Mouse (Mus musculus) liver, embryonic 14.5 days (tissue): ENCODE measurements at regions not wholly inside any gene's neighbourhood (a gene's known extent, or its start where the extent isn't known, plus 50 kb on each side); places are given as distances from the start of the nearest gene placed in this dataset.

Source experiments
- ATAC-seq: fragments of 200-750 bp; cut with Nextera tagmentation; 2 replicates; pipeline ENCODE4 v1.8.0; 2017; ENCODE audit warnings: moderate number of reproducible peaks, mild to moderate bottlenecking, moderate library complexity; ENCODE audit not compliant: insufficient read depth
- DNase-seq, 3 experiments: peaks; one replicate each; pipeline ENCODE4 v3.0.0-alpha.2; 2012 to 2013; ENCODE audit warnings: low read depth in 3 of 3, low spot score in 3 of 3
- H3K27ac ChIP-seq: fragments of 300-500 bp; sonication (generic); 2 replicates; pipeline ENCODE4 v1.5.1; 2014; ENCODE audit warnings: moderate library complexity, mild to moderate bottlenecking, control low read depth, inconsistent platforms
- H3K27me3 ChIP-seq: fragments of 300-500 bp; sonication (generic); 2 replicates; pipeline ENCODE4 v1.6.1; 2014; ENCODE audit warnings: mild to moderate bottlenecking, low read length, moderate library complexity; ENCODE audit not compliant: control insufficient read depth, insufficient read depth
- H3K36me3 ChIP-seq: fragments of 300-500 bp; sonication (generic); replicated peaks from 2 replicates; pipeline ENCODE4 v1.6.1; 2014; ENCODE audit warnings: low read depth; ENCODE audit not compliant: control insufficient read depth, insufficient read depth
- H3K4me1 ChIP-seq, 2 experiments: fragments of 200-500 bp in 1 of 2; fragments of 300-500 bp in 1 of 2; sonication (generic) in 1 of 2; replicated peaks; 2 replicates each; pipeline ENCODE4 v1.6.1; 2012 to 2014; ENCODE audit warnings: antibody characterized with exemption in 1 of 2, inconsistent platforms in 1 of 2, low read length in 1 of 2; ENCODE audit not compliant: control insufficient read depth in 2 of 2, insufficient read depth in 2 of 2
- H3K4me2 ChIP-seq: fragments of 300-500 bp; sonication (generic); 2 replicates; pipeline ENCODE4 v1.6.1; 2014; ENCODE audit warnings: low read depth, mild to moderate bottlenecking, control low read depth, moderate library complexity
- H3K4me3 ChIP-seq, 2 experiments: fragments of 200-500 bp in 1 of 2; fragments of 300-500 bp in 1 of 2; sonication (generic) in 1 of 2; 2 replicates each; pipeline ENCODE4 v1.5.1; 2012 to 2014; ENCODE audit warnings: low read depth in 2 of 2, low read length in 2 of 2, mild to moderate bottlenecking in 2 of 2, control low read depth in 1 of 2, inconsistent platforms in 1 of 2, moderate library complexity in 1 of 2; ENCODE audit not compliant: insufficient read depth in 1 of 2
- H3K9ac ChIP-seq: fragments of 300-500 bp; sonication (generic); replicated peaks from 2 replicates; pipeline ENCODE4 v1.6.1; 2014; ENCODE audit warnings: mild to moderate bottlenecking, control low read depth, moderate library complexity
- H3K9me3 ChIP-seq: fragments of 300-500 bp; sonication (generic); 2 replicates; pipeline ENCODE4 v1.6.1; 2016; ENCODE audit warnings: low read length, mixed read lengths; ENCODE audit not compliant: control insufficient read depth
- CTCF ChIP-seq: IDR thresholded peaks from 2 replicates; pipeline ENCODE4 v1.5.1; 2016; ENCODE audit warnings: antibody characterized with exemption, low read depth, control low read depth
- EP300 ChIP-seq: IDR thresholded peaks from 2 replicates; pipeline ENCODE4 v1.6.1; 2016; ENCODE audit warnings: antibody characterized with exemption, low read depth
- WGBS: fragments of 180-500 bp; shearing (Covaris S2); extraction: QIAGEN DNeasy Blood & Tissue Kit; methylation state at CpG from one replicate; pipeline ENCODE4 v1.1.7; 2014; ENCODE audit not compliant: insufficient replicate concordance; 5-methylcytosine and 5-hydroxymethylcytosine counted together

DNA sequence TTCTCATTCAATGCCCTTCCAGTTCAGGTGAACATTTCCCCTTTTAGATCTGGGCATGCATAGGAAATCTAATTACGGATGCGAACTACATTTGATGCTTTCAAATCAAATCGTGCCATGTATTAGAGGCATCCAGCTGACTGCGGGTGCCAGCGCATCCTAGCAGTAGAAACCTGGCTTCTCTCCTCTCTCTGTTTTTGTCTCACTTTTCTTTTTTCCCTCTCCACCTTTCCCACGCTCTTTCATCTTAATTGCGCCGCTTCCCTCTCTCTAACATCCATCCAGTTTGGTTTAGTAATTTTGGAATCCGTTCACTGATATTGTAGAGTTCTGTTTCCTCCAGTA lies 322.4 kb downstream of the Edem1 start:
- no peak overlapping the region for H3K27ac ChIP-seq
- TF ChIP-seq CTCF (no peak), EP300 (no peak)
- no peaks in the 10 kb centered on the region for H3K27me3 ChIP-seq
- H3K4me2 ChIP-seq: no peak overlapping the region
- no peak overlapping the region for H3K4me3 ChIP-seq
- H3K9ac ChIP-seq: no peak overlapping the region
- H3K9me3 ChIP-seq: no peaks in the 10 kb centered on the region
- DNase-seq (no peak), ATAC-seq (no peak)
- H3K36me3 ChIP-seq: no peaks in the 10 kb centered on the region
- WGBS: 70% methylated on average over 9 of the region's 9 CpGs
- H3K4me1 ChIP-seq: no peaks in the 10 kb centered on the region

DNA sequence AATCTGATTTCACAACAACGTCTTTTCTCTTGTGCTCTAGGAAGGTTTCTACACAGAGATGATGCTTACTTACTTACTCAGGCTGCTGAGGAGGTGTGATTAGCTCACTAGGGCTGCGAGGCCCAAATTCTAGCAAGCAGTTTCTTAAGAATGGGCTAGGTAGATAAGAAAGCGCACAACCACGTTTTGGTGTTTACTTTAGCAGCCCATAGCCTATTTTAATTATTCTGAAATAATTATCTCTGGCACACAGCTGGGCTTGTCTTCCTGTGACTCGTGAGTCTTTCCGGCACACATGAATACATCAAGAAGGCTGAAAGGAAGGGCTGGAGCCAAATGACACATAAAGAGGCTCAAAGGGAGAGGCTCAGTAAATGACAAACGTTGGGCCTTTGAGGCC lies 325.2 kb downstream of the Edem1 start:
- no peak for TF ChIP-seq CTCF
- no peak for TF ChIP-seq EP300
- WGBS: 16% methylated on average over 7 of the region's 7 CpGs
- Histone ChIP-seq H3K4me3 (no peak overlapping the region), H3K9me3 (no peaks in the 10 kb centered on the region), H3K4me2 (no peak overlapping the region), H3K36me3 (no peaks in the 10 kb centered on the region), H3K27me3 (no peaks in the 10 kb centered on the region), H3K4me1 (no peaks in the 10 kb centered on the region), H3K9ac (no peak overlapping the region), H3K27ac (no peak overlapping the region)
- peak; percentile 63 for ATAC-seq
- no peak for DNase-seq

DNA sequence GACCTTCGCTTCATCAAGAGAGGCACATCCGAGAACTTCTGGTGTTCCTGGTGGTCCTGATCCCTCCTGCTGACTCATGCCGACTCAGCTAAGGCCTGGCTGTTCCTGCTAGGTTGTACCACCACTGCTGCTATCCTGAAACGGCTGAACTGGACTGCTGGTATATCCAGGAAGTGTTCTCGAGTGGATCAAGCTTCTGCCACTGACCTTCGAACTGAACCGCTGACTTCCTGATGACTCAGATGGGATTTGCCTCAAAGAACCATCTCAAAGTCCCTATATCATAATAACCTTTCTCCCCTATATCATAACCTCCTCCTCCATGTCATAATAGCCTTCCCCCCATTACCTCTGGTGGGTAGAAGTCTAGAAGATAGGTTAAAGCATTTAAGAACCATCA lies 331.1 kb downstream of the Edem1 start:
- Histone ChIP-seq H3K4me3 (no peak overlapping the region), H3K36me3 (no peaks in the 10 kb centered on the region), H3K27ac (no peak overlapping the region), H3K4me1 (no peaks in the 10 kb centered on the region), H3K4me2 (no peak overlapping the region), H3K9ac (no peak overlapping the region), H3K27me3 (no peaks in the 10 kb centered on the region), H3K9me3 (no peaks in the 10 kb centered on the region)
- ATAC-seq (no peak), DNase-seq (no peak)
- TF ChIP-seq CTCF: no peak
- no peak for TF ChIP-seq EP300
- WGBS: 59% methylated on average over 7 of the region's 7 CpGs

DNA sequence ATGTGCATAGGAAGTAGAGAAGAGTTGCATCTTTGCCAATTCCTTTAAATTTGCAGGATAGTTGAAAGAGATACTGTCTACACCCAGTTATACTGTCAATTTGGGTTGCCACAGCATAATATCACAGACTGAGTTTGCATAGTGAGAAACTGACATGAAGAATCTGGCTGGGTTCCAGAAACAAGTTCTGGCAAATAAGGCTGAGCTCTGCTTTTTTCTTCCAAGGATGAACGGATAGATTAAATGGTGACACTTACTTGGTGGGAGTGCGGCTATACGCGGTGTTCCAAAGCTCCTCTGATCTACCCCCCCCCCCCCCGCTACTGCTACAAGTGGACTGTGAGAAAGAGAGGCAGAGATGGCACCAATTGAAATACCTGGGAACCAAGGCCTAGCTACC lies 339.0 kb downstream of the Edem1 start:
- H3K4me3 ChIP-seq: no peak overlapping the region
- no peaks in the 10 kb centered on the region for H3K4me1 ChIP-seq
- H3K27me3 ChIP-seq: no peaks in the 10 kb centered on the region
- no peaks in the 10 kb centered on the region for H3K36me3 ChIP-seq
- no peak overlapping the region for H3K27ac ChIP-seq
- TF ChIP-seq CTCF (no peak), EP300 (no peak)
- DNase-seq (no peak), ATAC-seq (no peak)
- no peak overlapping the region for H3K4me2 ChIP-seq
- 69% methylated on average over 5 of the region's 5 CpGs for WGBS
- no peak overlapping the region for H3K9ac ChIP-seq
- no peaks in the 10 kb centered on the region for H3K9me3 ChIP-seq

DNA sequence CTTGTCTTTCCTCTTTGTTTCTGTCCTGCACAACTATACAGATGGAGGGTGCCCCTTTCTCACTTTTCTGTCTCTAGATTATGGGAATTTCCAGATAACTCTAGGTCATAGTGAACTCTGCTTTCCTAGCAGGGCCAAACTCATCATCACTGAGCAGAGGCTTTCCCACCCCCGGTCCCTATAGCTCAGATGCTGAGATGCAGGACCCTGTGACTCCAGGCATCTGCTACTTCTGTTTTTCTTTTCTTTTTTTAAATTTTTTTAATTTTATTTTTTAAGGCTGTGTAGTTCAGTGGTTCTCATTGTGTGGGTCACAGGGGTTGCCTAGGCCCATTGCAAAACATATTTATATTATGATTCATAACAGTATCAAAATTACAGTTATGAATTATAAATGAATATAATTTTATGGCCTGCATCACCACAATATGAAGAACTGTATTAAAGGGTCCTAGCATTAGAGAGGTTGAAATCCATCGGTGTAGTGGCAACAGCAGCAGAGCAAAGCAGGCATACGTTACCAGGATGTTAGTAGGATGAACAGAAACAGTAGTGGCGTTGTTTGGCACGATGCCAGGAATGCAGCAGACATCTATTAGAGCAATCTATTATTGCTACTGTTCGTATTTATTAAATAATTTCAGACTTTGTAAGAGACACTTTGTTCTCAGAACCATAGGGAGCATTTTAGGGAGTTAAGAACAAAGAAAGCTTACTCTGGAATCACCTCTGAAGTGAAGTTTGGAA lies 343.8 kb downstream of the Edem1 start:
- Histone ChIP-seq H3K36me3 (no peaks in the 10 kb centered on the region), H3K4me2 (no peak overlapping the region), H3K4me1 (no peaks in the 10 kb centered on the region), H3K27me3 (no peaks in the 10 kb centered on the region), H3K9me3 (no peaks in the 10 kb centered on the region), H3K4me3 (no peak overlapping the region), H3K9ac (no peak overlapping the region), H3K27ac (no peak overlapping the region)
- TF ChIP-seq EP300 (no peak), CTCF (no peak)
- 49% methylated on average over 6 of the region's 6 CpGs for WGBS
- ATAC-seq (no peak), DNase-seq (no peak)
